Mouse (Mus musculus) CH12.LX (cell line): ENCODE data around the gene Mpp2. TPM values are rescaled to one million over a fixed set of nuclear protein-coding genes. Genes with fewer than 3 reads are reported as not detected.

Experiments used
- DNase-seq: peaks from one replicate; pipeline ENCODE4 v3.0.0-alpha.2; 2013; ENCODE audit errors: extremely low read depth
- H3K27ac ChIP-seq: 2 replicates; pipeline ENCODE4 v1.5.1; 2012; ENCODE audit warnings: low read depth, mild to moderate bottlenecking, control low read depth, moderate library complexity; ENCODE audit not compliant: insufficient read depth
- H3K27me3 ChIP-seq: replicated peaks from 2 replicates; pipeline ENCODE3; 2012; ENCODE audit warnings: inconsistent platforms
- H3K36me3 ChIP-seq, 2 experiments: replicated peaks in 1 of 2; 2 replicates each; pipeline versions ENCODE3 to v1.6.1; 2012; ENCODE audit warnings: inconsistent platforms in 1 of 2, low read length in 1 of 2, mild to moderate bottlenecking in 1 of 2, mixed read lengths in 1 of 2, moderate library complexity in 1 of 2; ENCODE audit not compliant: control insufficient read depth in 1 of 2, insufficient read depth in 1 of 2
- H3K4me1 ChIP-seq, 2 experiments: 2 replicates each; pipeline ENCODE4 v1.6.1; 2012; ENCODE audit warnings: inconsistent platforms in 1 of 2, moderate library complexity in 1 of 2; ENCODE audit not compliant: insufficient read depth in 2 of 2, control insufficient read depth in 1 of 2
- H3K4me2 ChIP-seq: 2 replicates; pipeline ENCODE4 v1.6.1; 2012; ENCODE audit warnings: low read depth, mild to moderate bottlenecking, control low read depth; ENCODE audit not compliant: poor library complexity, insufficient read depth, severe bottlenecking
- H3K4me3 ChIP-seq, 3 experiments: fragments of 150-350 bp in 1 of 3; sonication (generic) in 1 of 3; replicated peaks in 1 of 3; 2 replicates each; pipeline versions ENCODE3 to v1.5.1; 2011 to 2012; ENCODE audit warnings: low read depth in 2 of 3, low read length in 2 of 3, mild to moderate bottlenecking in 2 of 3, moderate library complexity in 2 of 3, control low read depth in 1 of 3, improper control_type of control experiment in 1 of 3, inconsistent platforms in 1 of 3, mixed read lengths in 1 of 3; ENCODE audit not compliant: poor library complexity in 1 of 3
- H3K79me2 ChIP-seq: replicated peaks from 2 replicates; pipeline ENCODE4 v1.6.1; 2012; ENCODE audit warnings: mild to moderate bottlenecking, moderate library complexity; ENCODE audit not compliant: control insufficient read depth, poor library complexity, insufficient read depth, severe bottlenecking; ENCODE audit errors: extremely low read depth
- H3K9ac ChIP-seq: 2 replicates; pipeline ENCODE4 v1.6.1; 2012; ENCODE audit warnings: low read depth, mild to moderate bottlenecking, control low read depth, moderate library complexity; ENCODE audit not compliant: insufficient read depth
- H3K9me3 ChIP-seq: replicated peaks from 2 replicates; pipeline ENCODE3; 2012; ENCODE audit warnings: low read length, inconsistent platforms, mixed read lengths
- BHLHE40 ChIP-seq: IDR thresholded peaks from 2 replicates; pipeline ENCODE4 v1.6.1; 2011; ENCODE audit warnings: mild to moderate bottlenecking, low read depth, low read length, improper control_type of control experiment
- CHD1 ChIP-seq: IDR thresholded peaks from 2 replicates; pipeline ENCODE4 v1.6.1; 2012; ENCODE audit warnings: low read depth, low read length, improper control_type of control experiment, inconsistent platforms
- CHD2 ChIP-seq: IDR thresholded peaks from 2 replicates; pipeline ENCODE4 v1.6.1; 2011; ENCODE audit warnings: low read length, improper control_type of control experiment
- CTCF ChIP-seq, 2 experiments: IDR thresholded peaks in 1 of 2; conservative IDR thresholded peaks in 1 of 2; 2 replicates each; pipeline ENCODE4 v1.5.1; 2011 to 2012; ENCODE audit warnings: low read depth in 2 of 2, low read length in 2 of 2, improper control_type of control experiment in 1 of 2, inconsistent platforms in 1 of 2, mild to moderate bottlenecking in 1 of 2, moderate library complexity in 1 of 2
- E2F4 ChIP-seq: IDR thresholded peaks from 2 replicates; pipeline ENCODE4 v1.6.1; 2011; ENCODE audit warnings: low read depth, low read length, improper control_type of control experiment; ENCODE audit not compliant: insufficient replicate concordance
- ELF1 ChIP-seq: IDR thresholded peaks from 2 replicates; pipeline ENCODE4 v1.6.1; 2014; ENCODE audit warnings: low read depth, mild to moderate bottlenecking, inconsistent platforms, low read length, improper control_type of control experiment
- EP300 ChIP-seq: IDR thresholded peaks from 2 replicates; pipeline ENCODE4 v1.6.1; 2011; ENCODE audit warnings: low read length, improper control_type of control experiment
- ETS1 ChIP-seq: conservative IDR thresholded peaks from 2 replicates; pipeline ENCODE4 v1.6.1; 2012; ENCODE audit warnings: low read depth, mild to moderate bottlenecking, inconsistent platforms, low read length, improper control_type of control experiment, moderate library complexity
- GABPA ChIP-seq: IDR thresholded peaks from 2 replicates; pipeline ENCODE4 v1.6.1; 2012; ENCODE audit warnings: low read depth, low read length, improper control_type of control experiment, inconsistent platforms; ENCODE audit not compliant: insufficient replicate concordance
- HCFC1 ChIP-seq: IDR thresholded peaks from 2 replicates; pipeline ENCODE4 v1.6.1; 2012; ENCODE audit warnings: low read depth, mild to moderate bottlenecking, inconsistent platforms, low read length, improper control_type of control experiment
- IRF4 ChIP-seq: IDR thresholded peaks from 2 replicates; pipeline ENCODE4 v1.6.1; 2014; ENCODE audit warnings: low read depth, mild to moderate bottlenecking, inconsistent platforms, low read length, improper control_type of control experiment
- JUN ChIP-seq: IDR thresholded peaks from 2 replicates; pipeline ENCODE4 v1.6.1; 2011; ENCODE audit warnings: low read depth, mild to moderate bottlenecking, low read length, improper control_type of control experiment, moderate library complexity; ENCODE audit not compliant: insufficient read depth
- JUND ChIP-seq: conservative IDR thresholded peaks from 2 replicates; pipeline ENCODE4 v1.6.1; 2011; ENCODE audit warnings: low read depth, low read length, improper control_type of control experiment
- KAT2A ChIP-seq: IDR thresholded peaks from 2 replicates; pipeline ENCODE4 v1.6.1; 2012; ENCODE audit warnings: low read length, improper control_type of control experiment, inconsistent platforms; ENCODE audit not compliant: insufficient replicate concordance
- MAFK ChIP-seq: IDR thresholded peaks from 2 replicates; pipeline ENCODE4 v1.6.1; 2011; ENCODE audit warnings: low read length, improper control_type of control experiment; ENCODE audit not compliant: insufficient replicate concordance
- MAX ChIP-seq: IDR thresholded peaks from 2 replicates; pipeline ENCODE4 v1.6.1; 2011; ENCODE audit warnings: low read length, improper control_type of control experiment
- MAZ ChIP-seq: IDR thresholded peaks from 2 replicates; pipeline ENCODE4 v1.6.1; 2012; ENCODE audit warnings: low read depth, mild to moderate bottlenecking, inconsistent platforms, low read length, improper control_type of control experiment, moderate library complexity
- MEF2A ChIP-seq: IDR thresholded peaks from 2 replicates; pipeline ENCODE4 v1.6.1; 2014; ENCODE audit warnings: low read depth, mild to moderate bottlenecking, inconsistent platforms, low read length, improper control_type of control experiment, borderline replicate concordance
- MXI1 ChIP-seq: IDR thresholded peaks from 2 replicates; pipeline ENCODE4 v1.6.1; 2011; ENCODE audit warnings: mild to moderate bottlenecking, low read depth, low read length, improper control_type of control experiment
- MYC ChIP-seq: IDR thresholded peaks from 2 replicates; pipeline ENCODE4 v1.6.1; 2011; ENCODE audit warnings: low read depth, mild to moderate bottlenecking, improper control_type of control experiment, low read length
- NELFE ChIP-seq: IDR thresholded peaks from 2 replicates; pipeline ENCODE4 v1.6.1; 2011; ENCODE audit warnings: low read depth, low read length, improper control_type of control experiment
- NRF1 ChIP-seq: IDR thresholded peaks from 2 replicates; pipeline ENCODE4 v1.6.1; 2014; ENCODE audit warnings: low read depth, mild to moderate bottlenecking, inconsistent platforms, low read length, improper control_type of control experiment, moderate library complexity
- PAX5 ChIP-seq: IDR thresholded peaks from 2 replicates; pipeline ENCODE4 v1.6.1; 2012; ENCODE audit warnings: low read length, inconsistent platforms, mixed read lengths
- POLR2A ChIP-seq: IDR thresholded peaks from 2 replicates; pipeline ENCODE4 v1.6.1; 2011; ENCODE audit warnings: low read depth, mild to moderate bottlenecking, improper control_type of control experiment, low read length
- POLR2AphosphoS2 ChIP-seq: IDR thresholded peaks from 2 replicates; pipeline ENCODE4 v1.6.1; 2011; ENCODE audit warnings: low read depth, low read length, improper control_type of control experiment
- RAD21 ChIP-seq: IDR thresholded peaks from 2 replicates; pipeline ENCODE4 v1.6.1; 2011; ENCODE audit warnings: low read depth, mild to moderate bottlenecking, low read length, improper control_type of control experiment, moderate library complexity
- RCOR1 ChIP-seq: conservative IDR thresholded peaks from 2 replicates; pipeline ENCODE4 v1.6.1; 2012; ENCODE audit warnings: low read depth, mild to moderate bottlenecking, inconsistent platforms, low read length, improper control_type of control experiment
- SIN3A ChIP-seq: IDR thresholded peaks from 2 replicates; pipeline ENCODE4 v1.6.1; 2012; ENCODE audit warnings: low read length, improper control_type of control experiment, inconsistent platforms
- SMC3 ChIP-seq: IDR thresholded peaks from 2 replicates; pipeline ENCODE4 v1.6.1; 2011; ENCODE audit warnings: low read depth, low read length, improper control_type of control experiment
- TBP ChIP-seq: conservative IDR thresholded peaks from 2 replicates; pipeline ENCODE4 v1.6.1; 2011; ENCODE audit warnings: low read depth, low read length, improper control_type of control experiment
- TCF12 ChIP-seq: IDR thresholded peaks from 2 replicates; pipeline ENCODE4 v1.6.1; 2014; ENCODE audit warnings: low read depth, mild to moderate bottlenecking, inconsistent platforms, low read length, improper control_type of control experiment
- UBTF ChIP-seq: IDR thresholded peaks from 2 replicates; pipeline ENCODE4 v1.6.1; 2012; ENCODE audit warnings: low read depth, mild to moderate bottlenecking, inconsistent platforms, low read length, improper control_type of control experiment, moderate library complexity
- USF1 ChIP-seq: IDR thresholded peaks from 2 replicates; pipeline ENCODE4 v1.6.1; 2014; ENCODE audit warnings: low read depth, mild to moderate bottlenecking, inconsistent platforms, low read length, improper control_type of control experiment
- USF2 ChIP-seq: conservative IDR thresholded peaks from 2 replicates; pipeline ENCODE4 v1.6.1; 2011; ENCODE audit warnings: low read depth, low read length, improper control_type of control experiment
- ZC3H11A ChIP-seq: IDR thresholded peaks from 2 replicates; pipeline ENCODE4 v1.6.1; 2012; ENCODE audit warnings: low read depth, mild to moderate bottlenecking, inconsistent platforms, low read length, improper control_type of control experiment
- ZKSCAN1 ChIP-seq: IDR thresholded peaks from 2 replicates; pipeline ENCODE4 v1.6.1; 2012; ENCODE audit warnings: low read depth, inconsistent platforms, low read length, improper control_type of control experiment, borderline replicate concordance
- ZMIZ1 ChIP-seq: IDR thresholded peaks from 2 replicates; pipeline ENCODE4 v1.6.1; 2012; ENCODE audit warnings: low read depth, mild to moderate bottlenecking, inconsistent platforms, low read length, improper control_type of control experiment
- ZNF384 ChIP-seq: IDR thresholded peaks from 2 replicates; pipeline ENCODE4 v1.6.1; 2012; ENCODE audit warnings: low read depth, low read length, improper control_type of control experiment, inconsistent platforms
- dilution Hi-C: fragments of 300-500 bp; cut with MboI; formaldehyde crosslinking; loops from 2 replicates; pipeline ENCODE4 v1.14.3; 2020; ENCODE audit warnings: low sequenced_read_pairs; ENCODE audit not compliant: extremely low pct_unique_long_range_greater_than_20kb, extremely low pct_ligation_motif_present
- in situ Hi-C: fragments of 300-500 bp; cut with MboI; formaldehyde crosslinking; loops from 3 replicates; pipeline ENCODE4 v1.14.3; 2019; ENCODE audit warnings: low sequenced_read_pairs, low pct_ligation_motif_present, low pct_unique_long_range_greater_than_20kb, mixed read lengths
- polyA plus RNA-seq: library from polyadenylated mRNA; unstranded; fragments of >175 nt; gene quantifications from 2 replicates; pipeline ENCODE4 v1.2.1, GENCODE M21; 2012; ENCODE audit warnings: low read depth; ENCODE audit not compliant: insufficient read length
- total RNA-seq, 2 experiments: library from RNA; depleted of rRNA; stranded (reverse); fragments of 300-350 nt in 1 of 2; fragments of >200 nt in 1 of 2; gene quantifications; 2 replicates each; pipeline ENCODE4 v1.2.3; 2012 to 2014

Mpp2 gene
- total and polyA plus RNA-seq, 3 experiments = 0.35 to 3.1 (median 0.83) TPM

- peak; percentile 80 for DNase-seq
- no peak overlapping the region for H3K27ac ChIP-seq
- dilution Hi-C loops = no loop called here
- no peak overlapping the region for H3K9ac ChIP-seq
- H3K4me3 ChIP-seq = no peak overlapping the region
- H3K9me3 ChIP-seq = no peaks in the 10 kb centered on the region
- H3K4me2 ChIP-seq = 0 out of 2 replicates have a peak overlapping the region, but pooled peaks have one; percentile 30
- H3K79me2 ChIP-seq = no peaks in the 10 kb centered on the region
- H3K27me3 ChIP-seq = peaks cover 96% of the 10 kb centered on the region
- H3K36me3 ChIP-seq = no peaks in the 10 kb centered on the region
- in situ Hi-C loops = loop anchor here (5.0 kb wide), 1 partner anchor 35 kb away; no protein-coding TSS in a partner anchor
- no peak for TF ChIP-seq ZKSCAN1
- TF ChIP-seq RCOR1 = no peak
- TF ChIP-seq MAX = no peak; the same call in 1 of the 2 replicates
- peak; percentile 64; the same call in 1 of the 2 replicates for TF ChIP-seq ZC3H11A
- no peak for TF ChIP-seq POLR2A
- no peak for TF ChIP-seq CHD1
- peak; percentile 55; the same call in 1 of the 2 replicates for TF ChIP-seq MEF2A
- peak; percentile 73; the same call in 1 of the 2 replicates for TF ChIP-seq MAZ
- TF ChIP-seq JUN = no peak
- no peak; the same call in 1 of the 2 replicates for TF ChIP-seq SIN3A
- no peak for TF ChIP-seq E2F4
- TF ChIP-seq MAFK = no peak
- TF ChIP-seq EP300 = peak; percentile 56
- TF ChIP-seq ZMIZ1 = no peak
- TF ChIP-seq HCFC1 = peak; percentile 24; the same call in 1 of the 2 replicates
- peak; percentile 97 for TF ChIP-seq SMC3
- no peak for TF ChIP-seq JUND
- TF ChIP-seq TCF12 = 0 out of 2 replicates have a peak, but pooled peaks have one; percentile 52
- TF ChIP-seq NRF1 = peak; percentile 27; the same call in 1 of the 2 replicates
- TF ChIP-seq IRF4 = peak; percentile 80
- peak; percentile 70 for TF ChIP-seq RAD21
- no peak for TF ChIP-seq CHD2
- TF ChIP-seq MYC = 0 out of 2 replicates have a peak, but pooled peaks have one; percentile 24
- no peak for TF ChIP-seq USF2
- TF ChIP-seq ZNF384 = no peak
- peak; percentile 62 for TF ChIP-seq BHLHE40
- no peak for TF ChIP-seq TBP
- TF ChIP-seq USF1 = no peak
- no peak for TF ChIP-seq POLR2AphosphoS2
- TF ChIP-seq KAT2A = no peak
- TF ChIP-seq ETS1 = no peak
- no peak for TF ChIP-seq GABPA
- TF ChIP-seq UBTF = 0 out of 2 replicates have a peak, but pooled peaks have one; percentile 47
- peak; percentile 64 for TF ChIP-seq ELF1
- peak; percentile 82 to 98 for TF ChIP-seq CTCF (conservative IDR thresholded peaks at IDR 0.05 in 1 of 2, IDR thresholded peaks at IDR 0.05 in 1 of 2; ENCODE audit: low read depth in 2 of 2, low read length in 2 of 2)
- no peak for TF ChIP-seq PAX5
- peak; percentile 53; the same call in 1 of the 2 replicates for TF ChIP-seq NELFE
- 0 out of 2 replicates have a peak, but pooled peaks have one; percentile 8 for TF ChIP-seq MXI1
- TF ChIP-seq, all 38 proteins: peak for 17
- peaks cover 7 to 17% of the 10 kb centered on the region in 2 experiments for H3K4me1 ChIP-seq
Observed at GRCm38 (mm10) chr11:102102485-102103258, 14.4 kb upstream of the Mpp2 start.
